Mouse (Mus musculus) limb, embryonic 14.5 days (tissue): Measurements from ENCODE around the gene Pglyrp2. TPM values are rescaled to one million over a fixed set of nuclear protein-coding genes. Genes with fewer than 3 reads are reported as not detected.

Experiments
- ATAC-seq: fragments of 200-750 bp; cut with Nextera tagmentation; 2 replicates; pipeline ENCODE4 v1.8.0; 2017; ENCODE audit warnings: low read depth, moderate number of reproducible peaks, moderate TSS enrichment; ENCODE audit not compliant: low FRiP score
- DNase-seq: peaks from one replicate; pipeline ENCODE4 v3.0.0-alpha.2; 2015; ENCODE audit warnings: low spot score
- H3K27ac ChIP-seq: fragments of 300-500 bp; sonication (generic); replicated peaks from 2 replicates; pipeline ENCODE4 v1.5.1; 2014; ENCODE audit warnings: low read depth, mild to moderate bottlenecking, low read length, moderate library complexity, mixed read lengths
- H3K27me3 ChIP-seq: fragments of 300-500 bp; sonication (generic); 2 replicates; pipeline ENCODE4 v1.6.1; 2014; ENCODE audit warnings: low read length, mixed read lengths; ENCODE audit not compliant: control insufficient read depth, insufficient read depth
- H3K36me3 ChIP-seq: fragments of 300-500 bp; sonication (generic); 2 replicates; pipeline ENCODE4 v1.6.1; 2014; ENCODE audit warnings: mild to moderate bottlenecking, low read length, moderate library complexity, mixed read lengths; ENCODE audit not compliant: control insufficient read depth, insufficient read depth
- H3K4me1 ChIP-seq: fragments of 300-500 bp; sonication (generic); 2 replicates; pipeline ENCODE4 v1.6.1; 2014; ENCODE audit warnings: antibody characterized with exemption, low read length, mixed read lengths; ENCODE audit not compliant: control insufficient read depth, insufficient read depth
- H3K4me2 ChIP-seq: fragments of 300-500 bp; sonication (generic); replicated peaks from 2 replicates; pipeline ENCODE4 v1.6.1; 2014; ENCODE audit warnings: low read depth, mild to moderate bottlenecking, low read length, moderate library complexity; ENCODE audit not compliant: severe bottlenecking
- H3K4me3 ChIP-seq: fragments of 300-500 bp; sonication (generic); replicated peaks from 2 replicates; pipeline ENCODE4 v1.5.1; 2014; ENCODE audit warnings: low read length
- H3K9ac ChIP-seq: fragments of 300-500 bp; sonication (generic); 2 replicates; pipeline ENCODE4 v1.6.1; 2014; ENCODE audit warnings: mild to moderate bottlenecking, low read depth, low read length, moderate library complexity; ENCODE audit not compliant: severe bottlenecking
- H3K9me3 ChIP-seq: fragments of 300-500 bp; sonication (generic); 2 replicates; pipeline ENCODE4 v1.6.1; 2016; ENCODE audit warnings: low read length; ENCODE audit not compliant: control insufficient read depth
- POLR2A ChIP-seq: fragments of 200-500 bp; IDR thresholded peaks from 2 replicates; pipeline ENCODE4 v1.8.0; 2012; ENCODE audit warnings: inconsistent platforms, mild to moderate bottlenecking, moderate library complexity, borderline replicate concordance; ENCODE audit not compliant: insufficient read depth, insufficient read length; ENCODE audit errors: extremely low read depth
- WGBS: fragments of 180-500 bp; shearing (Covaris S2); extraction: QIAGEN DNeasy Blood & Tissue Kit; methylation state at CpG from one replicate; pipeline ENCODE4 v1.1.7; 2014; 5-methylcytosine and 5-hydroxymethylcytosine counted together
- polyA plus RNA-seq, 2 experiments: library from polyadenylated mRNA; depleted of rRNA in 1 of 2; stranded (reverse) in 1 of 2; unstranded in 1 of 2; fragments of >200 nt; fragmentation: Nextera tagmentation in 1 of 2; extraction: Ambion mirVana in 1 of 2; gene quantifications; 2 replicates each; pipeline versions ENCODE4 v1.2.1 to v1.2.3; 2012 to 2014

Gene Pglyrp2
- polyA plus RNA-seq, 2 experiments, result 0.30 to 0.32 TPM

GRCm38 (mm10) chr17:32443245-32443644 lies 19.3 kb upstream of the Pglyrp2 start:
- TF ChIP-seq POLR2A, result no peak
- H3K27me3 ChIP-seq, result no peaks in the 10 kb centered on the region
- DNase-seq (no peak), ATAC-seq (no peak)
- no peak overlapping the region for H3K4me2 ChIP-seq
- H3K4me1 ChIP-seq, result no peaks in the 10 kb centered on the region
- 73% methylated on average over 6 of the region's 6 CpGs for WGBS
- no peak overlapping the region for H3K4me3 ChIP-seq
- H3K27ac ChIP-seq, result no peak overlapping the region
- H3K9me3 ChIP-seq, result no peaks in the 10 kb centered on the region
- H3K36me3 ChIP-seq, result no peaks in the 10 kb centered on the region
- H3K9ac ChIP-seq, result no peak overlapping the region

DNA sequence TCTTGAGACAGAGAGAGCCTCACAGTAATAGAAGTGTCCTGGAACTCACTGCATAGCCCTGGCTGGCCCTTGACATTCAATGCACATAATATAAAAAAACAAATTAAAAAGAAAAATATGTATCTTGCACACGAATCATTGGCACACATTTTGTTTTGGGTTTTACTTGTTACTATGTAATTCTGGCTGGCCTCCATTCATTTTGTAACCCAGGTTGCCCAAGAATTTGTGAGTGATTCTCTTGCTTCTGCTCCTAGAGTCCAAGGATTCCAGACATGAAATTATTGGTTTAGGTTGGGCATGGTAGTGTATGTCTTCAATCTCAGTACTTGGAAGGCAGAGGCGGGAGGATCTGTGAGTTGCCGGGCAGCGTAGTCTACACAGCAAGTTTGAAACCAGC lies 13.1 kb upstream of the Pglyrp2 start:
- DNase-seq (no peak), ATAC-seq (no peak)
- no peaks in the 10 kb centered on the region for H3K27me3 ChIP-seq
- H3K36me3 ChIP-seq, result no peaks in the 10 kb centered on the region
- no peak overlapping the region for H3K4me2 ChIP-seq
- H3K4me1 ChIP-seq, result no peaks in the 10 kb centered on the region
- H3K4me3 ChIP-seq, result no peak overlapping the region
- no peak overlapping the region for H3K27ac ChIP-seq
- no peaks in the 10 kb centered on the region for H3K9me3 ChIP-seq
- no peak for TF ChIP-seq POLR2A
- H3K9ac ChIP-seq, result no peak overlapping the region
- 89% methylated on average over 4 of the region's 4 CpGs for WGBS

DNA sequence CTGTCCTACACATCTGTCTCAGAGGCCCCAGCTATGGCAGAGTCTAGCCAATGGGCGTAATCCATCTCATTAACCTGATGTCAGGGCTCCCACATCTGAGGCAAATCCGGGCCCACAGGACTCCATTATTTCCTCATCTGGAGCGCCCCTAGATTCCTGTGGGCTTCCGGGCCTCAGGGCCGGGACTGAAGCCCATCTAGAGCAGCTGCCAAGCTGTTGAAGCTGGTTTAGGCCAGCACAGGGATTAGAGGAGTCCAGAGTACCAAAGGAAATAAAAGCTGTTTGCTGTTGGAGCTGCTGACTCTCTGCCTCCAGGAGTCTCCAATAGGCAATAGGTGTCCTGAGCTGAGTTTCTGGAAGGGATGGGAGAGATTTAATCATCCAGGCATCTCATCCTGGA lies 11.2 kb upstream of the Pglyrp2 start:
- no peak for ATAC-seq
- Histone ChIP-seq H3K4me2 (no peak overlapping the region), H3K36me3 (no peaks in the 10 kb centered on the region), H3K27ac (no peak overlapping the region), H3K4me1 (no peaks in the 10 kb centered on the region), H3K9ac (no peak overlapping the region), H3K4me3 (no peak overlapping the region), H3K9me3 (no peaks in the 10 kb centered on the region), H3K27me3 (no peaks in the 10 kb centered on the region)
- no peak for DNase-seq
- WGBS, result 69% methylated on average over 5 of the region's 5 CpGs
- no peak for TF ChIP-seq POLR2A

DNA sequence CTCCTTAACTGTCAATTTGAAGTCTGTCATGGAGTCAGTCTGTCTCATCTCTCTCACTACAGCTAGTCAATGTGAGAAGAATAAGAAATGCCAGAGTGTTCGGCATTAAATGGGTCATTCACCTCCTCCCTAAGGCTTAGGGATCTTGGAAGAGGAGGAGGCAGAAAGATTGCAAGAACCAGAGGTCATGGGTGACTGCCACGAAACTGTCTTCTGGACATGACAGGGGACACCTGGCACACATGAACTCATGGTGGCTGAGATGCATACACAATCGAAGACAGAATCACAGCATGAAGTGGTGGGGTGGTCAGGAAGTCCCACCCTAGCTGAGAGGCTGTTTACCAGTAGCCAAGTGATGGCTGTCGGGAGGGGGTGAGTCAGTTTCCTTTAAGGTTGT lies 10.4 kb upstream of the Pglyrp2 start:
- Histone ChIP-seq H3K36me3 (no peaks in the 10 kb centered on the region), H3K4me2 (no peak overlapping the region), H3K27me3 (no peaks in the 10 kb centered on the region), H3K27ac (no peak overlapping the region), H3K9ac (no peak overlapping the region), H3K9me3 (no peaks in the 10 kb centered on the region), H3K4me1 (no peaks in the 10 kb centered on the region), H3K4me3 (no peak overlapping the region)
- ATAC-seq (no peak), DNase-seq (no peak)
- no peak for TF ChIP-seq POLR2A
- 70% methylated on average over 4 of the region's 4 CpGs for WGBS

GRCm38 (mm10) chr17:32431972-32432371 lies 8.0 kb upstream of the Pglyrp2 start:
- no peaks in the 10 kb centered on the region for H3K36me3 ChIP-seq
- TF ChIP-seq POLR2A, result no peak
- no peak overlapping the region for H3K4me3 ChIP-seq
- WGBS, result 69% methylated on average over 3 of the region's 3 CpGs
- H3K9me3 ChIP-seq, result no peaks in the 10 kb centered on the region
- peak; percentile 45 for DNase-seq
- H3K4me2 ChIP-seq, result no peak overlapping the region
- H3K27me3 ChIP-seq, result no peaks in the 10 kb centered on the region
- ATAC-seq, result no peak
- H3K4me1 ChIP-seq, result no peaks in the 10 kb centered on the region
- H3K9ac ChIP-seq, result no peak overlapping the region
- no peak overlapping the region for H3K27ac ChIP-seq

DNA sequence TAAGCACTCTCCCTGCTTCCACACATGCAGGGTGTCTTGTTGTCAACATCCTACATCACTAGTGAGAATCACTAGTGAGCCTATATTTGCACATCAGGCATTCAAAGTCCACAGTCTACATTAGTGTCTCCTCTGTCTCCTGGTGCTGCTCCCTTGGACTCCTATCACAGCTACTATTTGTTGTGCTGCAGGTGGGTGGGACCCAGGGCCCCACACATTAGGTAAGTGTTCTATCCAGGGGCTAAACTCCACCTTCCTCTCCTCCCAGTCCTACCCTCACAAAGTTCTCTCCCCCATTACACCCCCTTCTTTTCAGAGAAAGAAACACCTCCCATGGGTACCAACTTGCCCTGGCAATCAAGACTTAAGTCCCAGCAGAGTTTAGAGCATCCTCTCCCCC lies 2.6 kb upstream of the Pglyrp2 start:
- Histone ChIP-seq H3K4me3 (no peak overlapping the region), H3K9me3 (no peaks in the 10 kb centered on the region), H3K4me1 (no peaks in the 10 kb centered on the region), H3K4me2 (no peak overlapping the region), H3K27me3 (no peaks in the 10 kb centered on the region), H3K36me3 (no peaks in the 10 kb centered on the region), H3K9ac (no peak overlapping the region), H3K27ac (no peak overlapping the region)
- ATAC-seq (no peak), DNase-seq (no peak)
- no peak for TF ChIP-seq POLR2A
